Mouse (Mus musculus) retina, embryonic 14.5 days (tissue): ENCODE data around the gene Gm30191.
"Not testable (repeated sequence)": the region's sequence is repeated elsewhere in the genome, so short reads cannot be mapped to it uniquely, and the experiment has no call there.

Experiments
- DNase-seq: peaks from one replicate; pipeline ENCODE4 v3.0.0-alpha.2; 2015; ENCODE audit warnings: low spot score

The Gm30191 gene

GRCm38 (mm10) chr4:134252131-134252910 is 5.6 kb downstream of the Gm30191 start:
- peak; percentile 40 for DNase-seq

- no peak for DNase-seq
Observed at GRCm38 (mm10) chr4:134252911-134253721, 6.4 kb downstream of the Gm30191 start.

DNA sequence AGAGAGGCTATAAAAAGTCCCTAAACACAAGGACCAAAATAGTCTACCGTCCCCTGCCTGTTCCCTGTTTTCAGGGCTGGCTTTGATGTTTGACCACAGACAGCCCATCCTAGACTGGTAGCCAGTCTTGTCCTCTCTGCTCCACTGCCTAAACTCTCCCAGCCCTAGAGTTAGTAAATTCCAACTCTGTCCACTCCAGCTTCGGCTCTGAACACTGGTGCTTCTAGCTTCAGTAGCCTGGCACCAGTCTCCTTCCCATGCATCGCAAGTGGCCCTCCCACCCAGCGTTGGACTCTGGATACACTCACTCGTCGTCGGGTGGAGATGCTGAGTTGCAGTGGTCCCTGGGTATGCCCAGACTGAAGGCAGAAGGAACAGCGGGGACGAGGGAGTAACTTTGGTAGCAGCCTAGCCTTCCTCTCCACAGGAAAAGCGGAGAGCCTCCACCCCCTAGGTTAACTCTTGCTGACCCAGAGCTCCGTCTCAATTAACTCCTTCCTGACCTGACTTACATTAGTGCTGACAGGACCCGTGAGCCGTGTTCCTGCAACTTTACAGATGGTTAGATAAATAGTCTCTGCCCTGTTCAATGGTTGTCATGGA is 7.1 kb downstream of the Gm30191 start, which contains the start of gene Grrp1:
Grrp1 (minus strand) TSS at position 385 of the 603 bp plus-strand sequence.
- DNase-seq = peak; percentile 69

DNA sequence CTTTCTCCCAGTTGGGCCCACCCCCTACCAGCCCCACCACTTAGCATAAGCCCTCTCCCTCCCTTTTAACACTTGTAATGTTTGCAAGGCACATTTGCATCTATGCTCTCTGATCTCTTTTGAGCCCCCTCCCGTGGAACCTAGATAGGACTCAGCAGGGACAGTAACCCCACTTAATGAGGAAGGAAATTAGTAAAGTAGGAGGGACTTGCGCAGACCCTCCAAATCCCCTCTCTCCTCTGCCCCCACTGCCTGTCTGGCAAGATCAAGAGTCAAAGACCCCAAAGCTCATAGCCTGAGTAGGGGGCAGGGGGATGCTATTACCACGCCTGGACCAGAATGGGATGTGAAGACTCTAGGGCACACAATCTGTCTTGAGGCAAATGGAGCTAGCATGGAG is 8.1 kb downstream of the Gm30191 start:
- no peak for DNase-seq

DNA sequence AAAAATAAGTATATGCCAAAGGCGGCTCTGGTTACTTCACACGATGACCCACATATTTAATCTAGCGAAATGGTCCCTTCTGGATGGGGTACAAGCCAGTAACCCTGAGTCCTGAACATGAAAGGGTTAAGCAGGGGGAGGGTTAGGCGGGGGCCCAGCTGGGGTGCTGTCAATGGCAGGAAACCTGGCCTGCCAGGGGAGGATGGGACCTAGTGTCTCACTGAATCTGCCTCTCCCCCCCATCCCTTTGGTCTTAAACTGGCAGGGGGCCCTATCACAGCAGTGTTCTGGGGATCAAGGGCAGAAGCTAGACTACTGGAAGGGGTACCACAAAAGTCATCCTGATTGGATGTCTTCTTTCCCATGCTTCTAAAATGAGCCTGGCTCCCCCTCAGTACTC is 9.1 kb downstream of the Gm30191 start:
- peak; percentile 15 for DNase-seq

- peak; percentile 56 for DNase-seq
Observed at GRCm38 (mm10) chr4:134256407-134257197, 9.9 kb downstream of the Gm30191 start.

DNA sequence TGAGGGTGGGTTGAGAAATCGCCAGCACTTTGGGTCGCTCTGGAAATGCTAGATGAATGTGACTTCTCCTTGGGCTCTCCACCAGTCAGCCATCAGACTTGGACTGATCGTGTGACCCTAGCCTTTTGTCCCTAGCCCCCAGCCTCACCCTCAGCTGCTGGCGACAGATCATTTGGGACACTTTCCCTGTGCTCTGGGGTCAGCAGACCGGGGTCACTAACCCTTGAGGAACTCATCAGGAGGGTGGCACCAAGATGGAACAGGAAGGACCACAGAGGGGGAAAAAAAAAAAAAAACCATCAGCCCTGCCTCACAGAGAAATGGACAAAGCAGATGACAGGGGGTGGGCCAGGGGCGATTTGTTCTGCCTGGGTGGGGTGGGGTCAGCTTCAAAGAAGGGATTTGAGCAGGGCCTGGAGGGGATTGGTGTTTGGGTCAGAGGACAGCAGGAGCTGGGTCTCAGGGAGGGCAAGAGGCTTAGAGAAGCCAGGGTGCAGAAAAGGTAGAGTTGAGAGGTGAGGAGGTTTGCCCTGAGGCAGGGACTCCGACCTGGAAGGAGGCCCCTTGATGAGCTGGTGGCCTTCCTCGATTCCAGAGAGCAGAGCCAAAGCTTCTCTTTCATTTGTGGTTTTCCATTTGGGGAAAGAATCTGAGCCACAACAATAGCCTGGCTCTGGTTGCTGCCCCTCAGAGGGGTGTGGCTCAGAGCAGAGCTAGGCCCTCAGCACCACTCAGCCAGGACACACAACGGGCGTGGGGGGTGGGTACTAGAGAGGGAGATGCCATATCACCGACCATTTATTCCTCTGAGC is 10.7 kb downstream of the Gm30191 start:
- DNase-seq = peak; percentile 19

GRCm38 (mm10) chr4:134258354-134258753 is 11.6 kb downstream of the Gm30191 start:
- no peak for DNase-seq

DNA sequence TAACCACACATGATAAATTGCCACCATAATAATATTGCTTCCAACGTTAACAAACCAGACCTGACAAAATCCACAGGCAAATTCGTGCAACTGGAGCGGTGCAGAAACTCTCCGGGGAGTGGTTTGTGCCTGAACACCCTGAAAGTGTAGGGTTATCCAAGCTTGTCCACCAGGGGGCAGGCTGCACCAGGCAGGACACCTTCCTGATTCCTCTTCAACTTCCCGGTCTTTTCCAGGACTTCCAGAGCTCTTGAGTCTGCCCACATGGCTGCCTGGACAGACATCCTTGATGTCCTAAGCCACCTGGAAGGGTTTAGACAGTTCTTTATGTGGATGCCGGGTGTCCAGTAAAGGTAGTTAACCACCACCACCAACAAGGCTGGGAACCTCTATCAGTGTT is 16.5 kb downstream of the Gm30191 start:
- no peak for DNase-seq

DNA sequence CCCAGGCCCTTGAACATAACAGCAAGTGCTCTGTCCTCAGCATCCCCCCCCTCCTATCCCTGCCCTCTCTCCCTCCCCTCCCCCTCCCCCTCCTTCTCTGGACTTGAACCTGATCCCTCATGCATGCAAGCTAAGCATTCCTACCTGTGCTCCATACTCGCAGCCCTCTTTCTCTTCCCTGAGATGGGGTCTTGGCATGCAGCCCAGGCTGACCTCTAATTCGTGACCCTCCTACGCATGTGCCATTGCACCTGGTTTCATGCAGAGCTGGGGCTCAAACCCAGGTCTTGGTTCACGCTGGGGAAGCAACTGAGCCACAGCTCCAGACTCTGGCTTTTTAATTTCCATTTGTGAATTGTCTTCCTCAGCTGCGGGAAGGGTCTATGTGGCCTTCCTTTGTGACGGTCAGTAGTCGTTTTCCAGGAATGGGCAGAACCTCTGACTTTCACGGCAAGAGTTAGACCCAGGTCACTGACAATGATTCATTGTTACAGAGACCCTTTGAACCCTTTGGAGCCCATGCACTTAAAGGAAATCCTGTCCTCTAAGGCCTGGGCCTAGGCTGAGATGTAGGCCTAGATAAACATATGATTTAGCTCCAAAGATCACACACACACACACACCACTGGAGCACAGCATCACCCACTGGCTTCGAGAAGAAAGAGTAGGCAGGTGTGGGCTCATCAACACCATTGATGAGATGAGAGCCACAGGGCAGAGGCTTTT is 19.3 kb downstream of the Gm30191 start:
- DNase-seq = no peak

GRCm38 (mm10) chr4:134268102-134268655 is 21.4 kb downstream of the Gm30191 start:
- no peak for DNase-seq

GRCm38 (mm10) chr4:134269622-134270021 is 22.9 kb downstream of the Gm30191 start:
- not testable (repeated sequence) for DNase-seq

DNA sequence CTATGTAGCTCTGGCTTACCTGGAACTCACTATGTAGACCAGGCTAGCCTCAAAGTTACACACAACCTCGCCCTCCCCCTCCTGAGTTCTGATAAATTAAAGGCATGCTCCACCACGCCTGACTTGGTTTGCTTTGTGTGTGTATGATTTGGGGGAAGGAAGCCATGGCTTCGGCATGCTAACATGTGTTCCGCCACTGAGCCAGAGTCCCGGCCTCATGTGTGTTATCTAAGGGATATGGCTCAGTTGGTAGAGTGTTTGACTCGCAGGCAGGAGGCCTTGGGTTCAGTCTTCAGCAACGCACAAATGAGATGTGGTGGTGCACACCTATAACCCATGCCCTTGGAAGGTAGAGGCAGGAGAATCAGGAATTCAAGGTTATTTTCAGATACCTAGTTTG is 25.2 kb downstream of the Gm30191 start:
- DNase-seq = no peak

DNA sequence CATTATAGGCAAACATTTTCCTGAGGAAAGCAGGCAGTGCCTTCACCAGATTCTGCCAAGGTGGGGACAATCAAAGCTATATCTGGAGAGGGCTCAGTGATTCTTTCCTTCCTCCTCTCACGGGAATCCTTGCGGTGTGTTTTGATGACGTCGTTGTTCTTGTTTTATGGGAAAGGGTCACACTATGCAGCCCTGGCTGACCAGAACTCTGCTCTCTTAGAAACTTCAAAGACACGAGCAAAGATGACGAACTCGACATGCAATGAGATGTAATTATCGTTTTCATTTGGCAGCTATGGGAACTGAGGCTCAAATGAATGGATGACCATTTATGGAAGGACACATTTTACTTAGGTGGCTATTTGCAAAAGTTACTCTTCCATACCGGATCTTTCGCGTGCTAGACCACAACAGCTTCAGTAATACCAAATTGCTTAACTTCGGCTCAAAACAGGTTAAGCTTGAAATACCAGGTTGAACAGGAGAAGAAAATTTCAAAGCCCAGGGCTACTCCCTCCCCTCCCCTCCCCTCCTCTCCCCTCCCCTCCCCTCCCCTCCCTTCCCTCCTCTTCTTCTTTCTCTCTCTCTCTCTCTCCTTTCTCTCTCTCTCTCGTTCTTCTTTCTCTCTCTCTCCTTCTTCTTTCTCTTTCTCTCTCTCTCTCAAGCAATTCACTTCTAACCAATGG is 26.1 kb downstream of the Gm30191 start:
- no peak for DNase-seq

DNA sequence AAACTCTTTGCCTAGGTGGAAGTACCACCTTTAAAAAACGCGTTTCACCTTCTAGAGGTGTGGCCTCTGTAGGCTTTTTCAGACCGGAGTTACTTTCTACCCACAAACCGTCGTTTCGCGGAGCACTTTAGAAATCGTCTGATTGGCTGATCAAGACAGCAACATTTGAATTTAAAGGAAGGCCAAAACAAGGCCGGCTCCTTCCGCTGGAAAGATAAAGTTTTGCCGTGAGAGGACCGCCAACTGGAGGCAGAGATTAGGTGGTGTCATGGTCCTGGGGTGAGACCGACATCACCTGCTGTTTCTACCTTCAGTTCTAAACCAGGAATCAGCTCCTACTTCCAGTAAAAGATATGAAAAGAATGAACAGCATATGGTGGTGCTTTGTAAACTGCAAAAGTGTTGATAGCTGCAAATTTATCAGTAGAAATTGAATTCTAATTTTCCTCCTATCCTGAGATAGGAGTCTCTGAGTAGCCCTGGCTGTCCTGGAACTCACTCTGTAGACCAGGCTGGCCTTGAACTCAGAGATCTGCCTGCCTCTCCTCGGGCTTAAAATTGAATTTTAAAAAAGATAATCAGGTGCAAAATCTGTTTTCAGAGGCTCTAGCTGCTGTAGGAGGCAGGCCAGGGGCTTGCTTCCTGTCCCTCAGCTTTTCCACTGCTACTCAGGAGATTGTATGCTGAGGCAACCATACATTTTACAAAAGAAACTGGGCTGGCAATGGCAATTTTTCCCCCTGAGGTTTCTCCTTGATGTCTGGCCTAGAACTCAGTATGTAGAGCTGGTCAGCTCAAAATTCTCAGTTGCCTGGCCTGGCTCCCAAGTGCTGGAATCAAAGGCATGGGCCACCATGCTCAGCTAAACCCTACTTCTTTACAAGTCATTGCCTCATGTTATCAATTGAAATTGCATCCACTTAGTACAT is 26.9 kb downstream of the Gm30191 start:
- DNase-seq = peak; percentile 22

GRCm38 (mm10) chr4:134284942-134285341 is 38.2 kb downstream of the Gm30191 start:
- DNase-seq = no peak

DNA sequence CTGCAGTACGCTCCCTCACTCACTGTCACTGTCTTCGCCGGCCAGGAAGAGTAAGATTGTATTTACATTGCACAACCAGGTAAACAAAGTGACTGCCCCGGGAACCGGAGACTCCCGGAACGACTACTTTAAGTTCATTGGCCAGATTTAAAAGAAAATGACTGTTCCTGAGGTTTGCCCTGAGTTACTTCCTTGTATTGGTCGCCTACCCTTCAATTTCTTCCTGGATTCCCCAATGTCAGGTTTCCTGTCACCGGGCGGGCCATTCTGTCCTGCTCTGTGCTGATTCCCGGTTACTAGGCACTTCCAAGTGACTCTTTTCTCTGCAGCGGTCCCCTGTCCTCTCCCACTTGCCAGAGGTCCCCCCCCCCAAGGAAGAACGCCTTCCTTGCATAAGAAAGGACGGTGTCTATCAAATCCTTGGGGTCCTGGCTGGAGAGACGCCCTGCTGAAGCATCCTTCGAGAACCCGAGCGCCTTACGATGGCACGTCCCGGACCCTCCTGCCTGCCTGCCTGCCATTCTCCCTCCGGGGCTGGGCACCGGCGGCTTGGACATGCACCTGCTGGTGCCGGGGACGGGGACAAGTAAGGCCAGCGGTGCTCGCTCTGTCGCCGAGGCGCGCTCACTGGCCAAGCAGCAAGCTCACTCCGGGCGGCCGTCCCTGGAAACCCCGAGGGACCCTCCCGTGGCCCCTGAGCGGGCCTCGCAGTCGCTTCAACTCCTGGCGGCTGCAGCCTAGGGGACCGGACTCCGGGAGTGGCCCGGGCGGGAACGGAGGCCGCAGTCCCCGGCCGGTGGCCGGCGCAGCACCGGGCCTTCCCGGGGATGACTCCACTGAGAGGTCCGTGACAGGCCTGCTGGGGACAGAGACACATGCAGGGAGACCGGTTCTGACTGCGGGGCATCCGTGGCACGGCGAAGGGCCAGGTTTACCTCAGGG is 39.8 kb downstream of the Gm30191 start:
- no peak for DNase-seq
